Mouse (Mus musculus) embryonic facial prominence, embryonic 14.5 days (tissue): Measurements from ENCODE around the gene March4. TPM values are rescaled to one million over a fixed set of nuclear protein-coding genes. Genes with fewer than 3 reads are reported as not detected.

Experiments used
- ATAC-seq: fragments of 200-750 bp; cut with Nextera tagmentation; 2 replicates; pipeline ENCODE4 v1.8.0; 2017; ENCODE audit warnings: low read depth, moderate number of reproducible peaks, moderate TSS enrichment
- DNase-seq: peaks from one replicate; pipeline ENCODE4 v3.0.0-alpha.2; 2015; ENCODE audit warnings: low spot score
- H3K27ac ChIP-seq: fragments of 300-500 bp; sonication (generic); replicated peaks from 2 replicates; pipeline ENCODE4 v1.5.1; 2014; ENCODE audit warnings: low read depth, mild to moderate bottlenecking, low read length, moderate library complexity
- H3K27me3 ChIP-seq: fragments of 300-500 bp; sonication (generic); replicated peaks from 2 replicates; pipeline ENCODE4 v1.6.1; 2014; ENCODE audit warnings: low read length; ENCODE audit not compliant: control insufficient read depth, insufficient read depth
- H3K36me3 ChIP-seq: fragments of 300-500 bp; sonication (generic); 2 replicates; pipeline ENCODE4 v1.6.1; 2014; ENCODE audit warnings: low read length, mixed read lengths; ENCODE audit not compliant: control insufficient read depth, insufficient read depth
- H3K4me1 ChIP-seq: fragments of 300-500 bp; sonication (generic); 2 replicates; pipeline ENCODE4 v1.6.1; 2014; ENCODE audit warnings: antibody characterized with exemption, low read length; ENCODE audit not compliant: control insufficient read depth, insufficient read depth
- H3K4me2 ChIP-seq: fragments of 300-500 bp; sonication (generic); 2 replicates; pipeline ENCODE4 v1.6.1; 2014; ENCODE audit warnings: low read depth, mild to moderate bottlenecking, low read length, moderate library complexity, mixed read lengths
- H3K4me3 ChIP-seq: fragments of 300-500 bp; sonication (generic); 2 replicates; pipeline ENCODE4 v1.5.1; 2014; ENCODE audit warnings: low read depth, mild to moderate bottlenecking, low read length
- H3K9ac ChIP-seq: fragments of 300-500 bp; sonication (generic); 2 replicates; pipeline ENCODE4 v1.6.1; 2014; ENCODE audit warnings: low read depth, mild to moderate bottlenecking, low read length, moderate library complexity, mixed read lengths
- H3K9me3 ChIP-seq: fragments of 300-500 bp; sonication (generic); 2 replicates; pipeline ENCODE4 v1.6.1; 2016; ENCODE audit warnings: low read length; ENCODE audit not compliant: control insufficient read depth
- whole genome bisulfite sequencing: fragments of 180-500 bp; shearing (Covaris S2); extraction: QIAGEN DNeasy Blood & Tissue Kit; methylation state at CpG from one replicate; pipeline ENCODE4 v1.1.7; 2014; 5-methylcytosine and 5-hydroxymethylcytosine counted together
- polyA plus RNA-seq: library from polyadenylated mRNA; unstranded; fragments of >200 nt; fragmentation: Nextera tagmentation; extraction: Ambion mirVana; gene quantifications from 2 replicates; pipeline ENCODE4 v1.2.1, GENCODE M21; 2014

The March4 gene
- polyA plus RNA-seq, 1 experiment from 2014 or later, result 0.17 TPM

GRCm38 (mm10) chr1:72509551-72509950, 27.2 kb downstream of the March4 start:
- no peak overlapping the region for H3K9ac ChIP-seq
- H3K4me3 ChIP-seq, result no peak overlapping the region
- H3K4me2 ChIP-seq, result no peak overlapping the region
- DNase-seq (no peak), ATAC-seq (no peak)
- no peaks in the 10 kb centered on the region for H3K9me3 ChIP-seq
- H3K36me3 ChIP-seq, result no peaks in the 10 kb centered on the region
- no peaks in the 10 kb centered on the region for H3K4me1 ChIP-seq
- no peak overlapping the region for H3K27ac ChIP-seq
- H3K27me3 ChIP-seq, result no peaks in the 10 kb centered on the region
- WGBS, result 77% methylated on average over 4 of the region's 4 CpGs

GRCm38 (mm10) chr1:72507670-72508069, 29.1 kb downstream of the March4 start:
- DNase-seq (no peak), ATAC-seq (no peak)
- Histone ChIP-seq H3K4me1 (no peaks in the 10 kb centered on the region), H3K4me2 (no peak overlapping the region), H3K9ac (no peak overlapping the region), H3K9me3 (no peaks in the 10 kb centered on the region), H3K36me3 (no peaks in the 10 kb centered on the region), H3K4me3 (no peak overlapping the region), H3K27me3 (no peaks in the 10 kb centered on the region), H3K27ac (no peak overlapping the region)
- WGBS, result 63% methylated on average over 2 of the region's 2 CpGs

- no peaks in the 10 kb centered on the region for H3K36me3 ChIP-seq
- ATAC-seq (no peak), DNase-seq (no peak)
- no peaks in the 10 kb centered on the region for H3K4me1 ChIP-seq
- H3K9me3 ChIP-seq, result no peaks in the 10 kb centered on the region
- H3K27me3 ChIP-seq, result no peaks in the 10 kb centered on the region
- H3K9ac ChIP-seq, result no peak overlapping the region
- 57% methylated on average over 10 of the region's 10 CpGs for WGBS
- no peak overlapping the region for H3K27ac ChIP-seq
- H3K4me3 ChIP-seq, result no peak overlapping the region
- H3K4me2 ChIP-seq, result no peak overlapping the region
These were observed 30.5 kb downstream of the March4 start for GRCm38 (mm10) chr1:72506202-72506601.

- Histone ChIP-seq H3K27ac (no peak overlapping the region), H3K27me3 (no peaks in the 10 kb centered on the region), H3K9ac (no peak overlapping the region), H3K4me2 (no peak overlapping the region), H3K4me3 (no peak overlapping the region), H3K9me3 (no peaks in the 10 kb centered on the region), H3K4me1 (no peaks in the 10 kb centered on the region), H3K36me3 (no peaks in the 10 kb centered on the region)
- no peak for ATAC-seq
- DNase-seq, result no peak
- WGBS, result 90% methylated on average over 5 of the region's 5 CpGs
These were observed 39.1 kb downstream of the March4 start for GRCm38 (mm10) chr1:72497609-72498008.

GRCm38 (mm10) chr1:72493454-72493853, 43.3 kb downstream of the March4 start:
- H3K27ac ChIP-seq, result no peak overlapping the region
- ATAC-seq (0 out of 2 replicates have a peak, but pooled peaks have one; percentile 69), DNase-seq (no peak)
- no peak overlapping the region for H3K4me2 ChIP-seq
- H3K27me3 ChIP-seq, result no peaks in the 10 kb centered on the region
- no peaks in the 10 kb centered on the region for H3K9me3 ChIP-seq
- no peak overlapping the region for H3K9ac ChIP-seq
- no peaks in the 10 kb centered on the region for H3K36me3 ChIP-seq
- 72% methylated on average over 3 of the region's 3 CpGs for WGBS
- H3K4me3 ChIP-seq, result no peak overlapping the region
- no peaks in the 10 kb centered on the region for H3K4me1 ChIP-seq

- DNase-seq (no peak), ATAC-seq (no peak)
- WGBS, result 90% methylated on average over 10 of the region's 10 CpGs
- Histone ChIP-seq H3K9ac (no peak overlapping the region), H3K27ac (no peak overlapping the region), H3K9me3 (no peaks in the 10 kb centered on the region), H3K4me2 (no peak overlapping the region), H3K4me3 (no peak overlapping the region), H3K27me3 (no peaks in the 10 kb centered on the region), H3K36me3 (no peaks in the 10 kb centered on the region), H3K4me1 (no peaks in the 10 kb centered on the region)
These were observed 44.1 kb downstream of the March4 start for GRCm38 (mm10) chr1:72492666-72493065.

GRCm38 (mm10) chr1:72491307-72491706, 45.4 kb downstream of the March4 start:
- Histone ChIP-seq H3K4me2 (no peak overlapping the region), H3K4me3 (no peak overlapping the region), H3K27ac (no peak overlapping the region), H3K4me1 (no peaks in the 10 kb centered on the region), H3K36me3 (no peaks in the 10 kb centered on the region), H3K9me3 (no peaks in the 10 kb centered on the region), H3K27me3 (no peaks in the 10 kb centered on the region), H3K9ac (no peak overlapping the region)
- 63% methylated on average over 5 of the region's 5 CpGs for WGBS
- ATAC-seq, result no peak
- DNase-seq, result no peak

GRCm38 (mm10) chr1:72490801-72491200, 45.9 kb downstream of the March4 start:
- no peaks in the 10 kb centered on the region for H3K9me3 ChIP-seq
- no peak overlapping the region for H3K9ac ChIP-seq
- ATAC-seq (no peak), DNase-seq (no peak)
- H3K27me3 ChIP-seq, result no peaks in the 10 kb centered on the region
- 51% methylated on average over 3 of the region's 3 CpGs for WGBS
- H3K4me3 ChIP-seq, result no peak overlapping the region
- no peaks in the 10 kb centered on the region for H3K36me3 ChIP-seq
- H3K4me2 ChIP-seq, result no peak overlapping the region
- no peaks in the 10 kb centered on the region for H3K4me1 ChIP-seq
- no peak overlapping the region for H3K27ac ChIP-seq

GRCm38 (mm10) chr1:72490193-72490592, 46.5 kb downstream of the March4 start:
- ATAC-seq, result peak; percentile 90
- 14% methylated on average over 8 of the region's 8 CpGs for WGBS
- Histone ChIP-seq H3K27ac (no peak overlapping the region), H3K4me2 (no peak overlapping the region), H3K9ac (no peak overlapping the region), H3K36me3 (no peaks in the 10 kb centered on the region), H3K4me1 (no peaks in the 10 kb centered on the region), H3K4me3 (no peak overlapping the region), H3K9me3 (no peaks in the 10 kb centered on the region), H3K27me3 (no peaks in the 10 kb centered on the region)
- DNase-seq, result peak; percentile 56
